7 mouse cellular contexts compared by ENCODE assay signal in genomic region chr8:11497017-11497990, GRCm38 (mm10). TPM values are rescaled to one million over a fixed set of nuclear protein-coding genes. Genes with fewer than 3 reads are reported as not detected.
DNase-seq lines count a peak whose midpoint lies in the region; ATAC-seq and TF ChIP-seq lines count a peak whose summit lies in the region.

Gene Naxd (plus strand): TSS chr8:11497506.

- intact Hi-C loops in gastrocnemius, postnatal 36 days (cut with DNase I): no loop called here
- intact Hi-C loops in left cerebral cortex, postnatal 4 days (cut with DNase I): no loop called here

- no peak for TF ChIP-seq CTCF in small intestine, adult 2 months (IDR thresholded peaks at IDR 0.05; ENCODE audit: extremely low read depth, insufficient read length, insufficient replicate concordance, low read depth, low read length)

- peak; percentile 95 for DNase-seq in adrenal gland, adult 2 months
- peak; percentile 98 for DNase-seq in embryo, embryonic 11 days
- DNase-seq in gastrocnemius, postnatal 36 days: peak; percentile 81 to 85
- DNase-seq in left cerebral cortex, postnatal 4 days: peak; percentile 91

- WGBS in intestine, embryonic 15.5 days: 3% methylated on average over 73 of the region's 73 CpGs
- 3% methylated on average over 73 of the region's 73 CpGs for WGBS in midbrain, embryonic 12.5 days
- 3% methylated on average over 73 of the region's 73 CpGs for WGBS in small intestine, adult 2 months

- peak within 1 kb of the TSS; percentile 78 for H3K4me3 ChIP-seq in intestine, embryonic 15.5 days (replicated peaks)
- H3K4me3 ChIP-seq in midbrain, embryonic 12.5 days: peak within 1 kb of the TSS; percentile 77
- peak within 1 kb of the TSS; percentile 87 for H3K4me3 ChIP-seq in small intestine, adult 2 months (ENCODE audit: low read depth, low read length)

- H3K27me3 ChIP-seq in intestine, embryonic 15.5 days (replicated peaks): no peaks in the 10 kb centered on the region
- peaks cover 11% of the 10 kb centered on the region for H3K27me3 ChIP-seq in midbrain, embryonic 12.5 days
- no peaks in the 10 kb centered on the region for H3K27me3 ChIP-seq in small intestine, adult 2 months (ENCODE audit: control insufficient read depth, insufficient read depth, low read length)

- no peaks in the 10 kb centered on the region for H3K36me3 ChIP-seq in intestine, embryonic 15.5 days
- H3K36me3 ChIP-seq in midbrain, embryonic 12.5 days: peaks cover 3% of the 10 kb centered on the region
- no peaks in the 10 kb centered on the region for H3K36me3 ChIP-seq in small intestine, adult 2 months (ENCODE audit: control insufficient read depth, insufficient read depth, low read length)

- H3K4me2 ChIP-seq in intestine, embryonic 15.5 days (replicated peaks): peak within 1 kb of the TSS; percentile 65
- peak within 1 kb of the TSS; percentile 69 for H3K4me2 ChIP-seq in midbrain, embryonic 12.5 days (replicated peaks)

- ATAC-seq in intestine, embryonic 15.5 days: peak; percentile 99
- ATAC-seq in midbrain, embryonic 12.5 days (ENCODE audit: low FRiP score, low read depth): peak; percentile 99

- H3K9me3 ChIP-seq in intestine, embryonic 15.5 days: no peaks in the 10 kb centered on the region
- H3K9me3 ChIP-seq in midbrain, embryonic 12.5 days: no peaks in the 10 kb centered on the region

- H3K4me1 ChIP-seq in intestine, embryonic 15.5 days (replicated peaks): peaks cover 7% of the 10 kb centered on the region
- H3K4me1 ChIP-seq in midbrain, embryonic 12.5 days: peaks cover 17% of the 10 kb centered on the region
- H3K4me1 ChIP-seq in small intestine, adult 2 months (ENCODE audit: control insufficient read depth, insufficient read depth, insufficient read length, low read length): peaks cover 15% of the 10 kb centered on the region; the same call in 1 of the 2 replicates

- peak; percentile 54 for TF ChIP-seq POLR2A in small intestine, adult 2 months (IDR thresholded peaks at IDR 0.05; ENCODE audit: low read depth, low read length)

- peak within 1 kb of the TSS; percentile 81 for H3K9ac ChIP-seq in intestine, embryonic 15.5 days
- peak within 1 kb of the TSS; percentile 75 for H3K9ac ChIP-seq in midbrain, embryonic 12.5 days (replicated peaks)

- H3K27ac ChIP-seq in intestine, embryonic 15.5 days: peak within 1 kb of the TSS; percentile 45
- peak within 1 kb of the TSS; percentile 80 for H3K27ac ChIP-seq in midbrain, embryonic 12.5 days (replicated peaks)
- peak within 1 kb of the TSS; percentile 39 for H3K27ac ChIP-seq in small intestine, adult 2 months (ENCODE audit: insufficient read depth, low read depth, low read length)

RNA-seq across cellular contexts. Expression of gene Naxd, which starts in this region (rescaled TPM):
- total RNA-seq in adrenal gland, adult 2 months (2021): 10 to 100 TPM; 67.2 to 75.3 TPM
- 103 and 114 TPM in 2 replicates for polyA plus RNA-seq in adrenal gland, adult 2 months (2012; rRNA removed)
- 10 to 100 TPM; 25.2 to 27.7 TPM for total RNA-seq in gastrocnemius, postnatal 36 days (2021)
- polyA plus RNA-seq in intestine, embryonic 15.5 days (2015; fragmentation: Nextera tagmentation; extraction: Ambion mirVana): 94.4 and 101 TPM in 2 replicates
- total RNA-seq in left cerebral cortex, postnatal 4 days (2021): 10 to 100 TPM; 62.9 to 68.7 TPM
- 117 and 122 TPM in 2 replicates for polyA plus RNA-seq in midbrain, embryonic 12.5 days (2016; fragmentation: Nextera tagmentation; extraction: Ambion mirVana)
- 64.9 and 81.1 TPM in 2 replicates for polyA plus RNA-seq in small intestine, adult 2 months (2012; rRNA removed)

Comparison
In these comparisons a context has a peak if more than half of its experiments do, and no peak if none do; other contexts are left out.
1. Peak in every context shown above with its lines: DNase-seq, ATAC-seq, H3K4me3 ChIP-seq and H3K27ac ChIP-seq.